Comparison of ENCODE assay signal across 12 mouse cellular contexts in genomic region chr2:72637881-72638620, GRCm38 (mm10).
A peak's percentile ranks its signal among the peaks of the same experiment; 100 is the strongest.
DNase-seq lines count a peak whose midpoint lies in the region; ATAC-seq and TF ChIP-seq lines count a peak whose summit lies in the region.
"Had no signal": no experiment of that assay in that cellular context is flagged by ENCODE, and none has a peak within 500 bp of the region (broad histone marks: within the 10 kb centered on the region; RNA-seq: fewer than 3 reads in every experiment).

No protein-coding gene starts in this region.

- no peak for DNase-seq in kidney, adult 2 months
- DNase-seq in kidney, adult 18-20 months, result no peak
- no peak for DNase-seq in CH12.LX (ENCODE audit: extremely low read depth)
- peak; percentile 72 for DNase-seq in brain, embryonic 14.5 days (ENCODE audit: low read depth)
- peak; percentile 46 for DNase-seq in hindbrain, postnatal 0 days (ENCODE audit: low spot score)
- DNase-seq: adrenal gland, postnatal 14 days; cerebellum, adult 9-11 months; liver, embryonic 13.5 days had no signal

- H3K4me2 ChIP-seq in CH12.LX (ENCODE audit: insufficient read depth, low read depth, poor library complexity, severe bottlenecking), result no peak overlapping the region
- no peak overlapping the region for H3K4me2 ChIP-seq in hindbrain, postnatal 0 days (ENCODE audit: low read depth, low read length)
- H3K4me2 ChIP-seq: intestine, embryonic 15.5 days; liver, embryonic 13.5 days had no signal

- TF ChIP-seq CTCF in kidney, adult 2 months (conservative IDR thresholded peaks at IDR 0.05; ENCODE audit: insufficient read depth, insufficient read length, low read depth, low read length), result 0 out of 2 replicates have a peak, but pooled peaks have one; percentile 7
- peak in 1 of 2 experiments; percentile 44; a peak in 2 of 4 replicates for TF ChIP-seq CTCF in CH12.LX (conservative IDR thresholded peaks at IDR 0.05 in 1 of 2, IDR thresholded peaks at IDR 0.05 in 1 of 2; ENCODE audit: low read depth in 2 of 2, low read length in 2 of 2)
- TF ChIP-seq CTCF in brain, embryonic 14.5 days (IDR thresholded peaks at IDR 0.05; ENCODE audit: borderline replicate concordance, extremely low read depth, insufficient read depth, insufficient read length), result no peak
- peak; percentile 22; the same call in 1 of the 2 replicates for TF ChIP-seq CTCF in hindbrain, postnatal 0 days (IDR thresholded peaks at IDR 0.05; ENCODE audit: low read depth)

- H3K27ac ChIP-seq in kidney, adult 2 months (ENCODE audit: insufficient read depth, low read depth, low read length), result no peak overlapping the region
- no peak overlapping the region for H3K27ac ChIP-seq in CH12.LX (ENCODE audit: insufficient read depth, low read depth)
- H3K27ac ChIP-seq in hindbrain, postnatal 0 days, result no peak overlapping the region
- H3K27ac ChIP-seq: heart, embryonic 10.5 days; intestine, embryonic 15.5 days; liver, embryonic 13.5 days had no signal

- H3K27me3 ChIP-seq in kidney, adult 2 months (replicated peaks; ENCODE audit: control insufficient read depth, insufficient read depth, low read length), result peaks cover 2% of the 10 kb centered on the region; the same call in 1 of the 2 replicates
- peaks cover 2% of the 10 kb centered on the region for H3K27me3 ChIP-seq in CH12.LX (replicated peaks)
- H3K27me3 ChIP-seq in hindbrain, postnatal 0 days (ENCODE audit: insufficient read depth, low read length), result no peaks in the 10 kb centered on the region
- H3K27me3 ChIP-seq: intestine, embryonic 15.5 days; liver, embryonic 13.5 days had no signal

- no peak overlapping the region for H3K4me3 ChIP-seq in kidney, adult 2 months (ENCODE audit: insufficient read depth, low read depth, low read length)
- H3K4me3 ChIP-seq in CH12.LX (replicated peaks in 1 of 3; ENCODE audit: low read depth in 2 of 3, low read length in 2 of 3, poor library complexity in 1 of 3), result no peak overlapping the region
- H3K4me3 ChIP-seq in hindbrain, postnatal 0 days (ENCODE audit: low read length), result no peak overlapping the region
- H3K4me3 ChIP-seq: heart, embryonic 10.5 days; intestine, embryonic 15.5 days; liver, embryonic 13.5 days had no signal

- no peak for ATAC-seq in hindbrain, postnatal 0 days
- ATAC-seq in megakaryocyte, adult 5-6 weeks (ENCODE audit: poor library complexity, severe bottlenecking), result no peak
- no peak for ATAC-seq in inflammation-experienced regulatory T-cells, adult 6 months
- ATAC-seq: intestine, embryonic 15.5 days had no signal

- TF ChIP-seq RAD21 in CH12.LX (IDR thresholded peaks at IDR 0.05; ENCODE audit: low read depth, low read length), result peak; percentile 38

- peaks cover 2% of the 10 kb centered on the region for H3K9me3 ChIP-seq in CH12.LX (replicated peaks; ENCODE audit: low read length)
- H3K9me3 ChIP-seq in hindbrain, postnatal 0 days (ENCODE audit: low read length), result no peaks in the 10 kb centered on the region
- H3K9me3 ChIP-seq: heart, embryonic 10.5 days; intestine, embryonic 15.5 days; liver, embryonic 13.5 days had no signal

- dilution Hi-C loops in CH12.LX (cut with MboI; ENCODE audit: extremely low pct_ligation_motif_present, extremely low pct_unique_long_range_greater_than_20kb, low sequenced_read_pairs), result no loop called here

- in situ Hi-C loops in CH12.LX (cut with MboI; ENCODE audit: low pct_ligation_motif_present, low pct_unique_long_range_greater_than_20kb, low sequenced_read_pairs), result loop anchor here (25.0 kb wide), 1 partner anchor 649 kb away; no protein-coding TSS in a partner anchor

- H3K4me1 ChIP-seq in kidney, adult 2 months (ENCODE audit: control insufficient read depth, insufficient read depth, low read length), result no peaks in the 10 kb centered on the region
- no peaks in the 10 kb centered on the region for H3K4me1 ChIP-seq in CH12.LX (ENCODE audit: control insufficient read depth in 1 of 2, insufficient read depth in 2 of 2)
- no peaks in the 10 kb centered on the region for H3K4me1 ChIP-seq in hindbrain, postnatal 0 days (ENCODE audit: insufficient read depth, low read length)
- H3K4me1 ChIP-seq: intestine, embryonic 15.5 days; liver, embryonic 13.5 days had no signal

- no peak overlapping the region for H3K9ac ChIP-seq in CH12.LX (ENCODE audit: insufficient read depth, low read depth)
- no peak overlapping the region for H3K9ac ChIP-seq in hindbrain, postnatal 0 days (replicated peaks; ENCODE audit: low read length)
- H3K9ac ChIP-seq: intestine, embryonic 15.5 days; liver, embryonic 13.5 days had no signal

- 66% methylated on average over 9 of the region's 9 CpGs for WGBS in kidney, adult 2 months
- 40% methylated on average over 9 of the region's 9 CpGs for WGBS in hindbrain, postnatal 0 days

- TF ChIP-seq POLR2A in kidney, adult 2 months (IDR thresholded peaks at IDR 0.05; ENCODE audit: low read depth, low read length), result no peak
- no peak for TF ChIP-seq POLR2A in CH12.LX (IDR thresholded peaks at IDR 0.05; ENCODE audit: low read depth, low read length)
- TF ChIP-seq POLR2A in brain, embryonic 14.5 days (IDR thresholded peaks at IDR 0.05; ENCODE audit: borderline replicate concordance, extremely low read depth, insufficient read depth, insufficient read length, poor library complexity, severe bottlenecking), result no peak

- H3K36me3 ChIP-seq in kidney, adult 2 months (ENCODE audit: control insufficient read depth, insufficient read depth, low read length), result no peaks in the 10 kb centered on the region
- H3K36me3 ChIP-seq in CH12.LX (replicated peaks in 1 of 2; ENCODE audit: control insufficient read depth in 1 of 2, insufficient read depth in 1 of 2, low read length in 1 of 2), result no peaks in the 10 kb centered on the region
- H3K36me3 ChIP-seq in hindbrain, postnatal 0 days (ENCODE audit: insufficient read depth, low read length), result no peaks in the 10 kb centered on the region
- H3K36me3 ChIP-seq: heart, embryonic 10.5 days; intestine, embryonic 15.5 days; liver, embryonic 13.5 days had no signal

- H3K79me2 ChIP-seq in CH12.LX (replicated peaks; ENCODE audit: control insufficient read depth, extremely low read depth, insufficient read depth, poor library complexity, severe bottlenecking), result no peaks in the 10 kb centered on the region

- no peak for TF ChIP-seq EP300 in CH12.LX (IDR thresholded peaks at IDR 0.05; ENCODE audit: low read length)

TF ChIP-seq in CH12.LX, 34 proteins besides CTCF, POLR2A, EP300 and RAD21:
- TF ChIP-seq ZMIZ1 (IDR thresholded peaks at IDR 0.05; ENCODE audit: low read depth, low read length) (no peak), E2F4 (IDR thresholded peaks at IDR 0.05; ENCODE audit: insufficient replicate concordance, low read depth, low read length) (no peak), JUND (conservative IDR thresholded peaks at IDR 0.05; ENCODE audit: low read depth, low read length) (no peak), HCFC1 (IDR thresholded peaks at IDR 0.05; ENCODE audit: low read depth, low read length) (no peak), JUN (IDR thresholded peaks at IDR 0.05; ENCODE audit: insufficient read depth, low read depth, low read length) (no peak), TBP (conservative IDR thresholded peaks at IDR 0.05; ENCODE audit: low read depth, low read length) (no peak), MEF2A (IDR thresholded peaks at IDR 0.05; ENCODE audit: borderline replicate concordance, low read depth, low read length) (no peak), POLR2AphosphoS2 (IDR thresholded peaks at IDR 0.05; ENCODE audit: low read depth, low read length) (no peak), MAZ (IDR thresholded peaks at IDR 0.05; ENCODE audit: low read depth, low read length) (no peak)
TF ChIP-seq in CH12.LX: peak in this region for 0.

Comparison
In these comparisons a context has a peak if more than half of its experiments do, and no peak if none do; other contexts are left out.
1. DNase-seq: peak in brain, embryonic 14.5 days (single experiment) and hindbrain, postnatal 0 days (single experiment); none in kidney, adult 2 months (single experiment), kidney, adult 18-20 months (single experiment) and CH12.LX (single experiment).